Mouse (Mus musculus) brain, embryonic 14.5 days (tissue): Measurements from ENCODE around the gene Dhx16. TPM values are rescaled to one million over a fixed set of nuclear protein-coding genes. Genes with fewer than 3 reads are reported as not detected.

Experiments used
- DNase-seq: peaks from one replicate; pipeline ENCODE4 v3.0.0-alpha.2; 2011; ENCODE audit warnings: low read depth
- CTCF ChIP-seq: fragments of 200-500 bp; IDR thresholded peaks from 2 replicates; pipeline ENCODE4 v1.5.1; 2012; ENCODE audit warnings: inconsistent platforms, mild to moderate bottlenecking, moderate library complexity, borderline replicate concordance; ENCODE audit not compliant: insufficient read depth, insufficient read length; ENCODE audit errors: extremely low read depth
- POLR2A ChIP-seq: fragments of 200-500 bp; IDR thresholded peaks from 2 replicates; pipeline ENCODE4 v1.6.1; 2012; ENCODE audit warnings: mild to moderate bottlenecking, inconsistent platforms, borderline replicate concordance; ENCODE audit not compliant: poor library complexity, insufficient read depth, insufficient read length, severe bottlenecking; ENCODE audit errors: extremely low read depth
- polyA plus RNA-seq: library from polyadenylated mRNA; depleted of rRNA; stranded (reverse); fragments of >200 nt; gene quantifications from 2 replicates; pipeline ENCODE4 v1.2.3, GENCODE M21; 2012

The Dhx16 gene
- polyA plus RNA-seq, 1 experiment, result 66.0 TPM

DNA sequence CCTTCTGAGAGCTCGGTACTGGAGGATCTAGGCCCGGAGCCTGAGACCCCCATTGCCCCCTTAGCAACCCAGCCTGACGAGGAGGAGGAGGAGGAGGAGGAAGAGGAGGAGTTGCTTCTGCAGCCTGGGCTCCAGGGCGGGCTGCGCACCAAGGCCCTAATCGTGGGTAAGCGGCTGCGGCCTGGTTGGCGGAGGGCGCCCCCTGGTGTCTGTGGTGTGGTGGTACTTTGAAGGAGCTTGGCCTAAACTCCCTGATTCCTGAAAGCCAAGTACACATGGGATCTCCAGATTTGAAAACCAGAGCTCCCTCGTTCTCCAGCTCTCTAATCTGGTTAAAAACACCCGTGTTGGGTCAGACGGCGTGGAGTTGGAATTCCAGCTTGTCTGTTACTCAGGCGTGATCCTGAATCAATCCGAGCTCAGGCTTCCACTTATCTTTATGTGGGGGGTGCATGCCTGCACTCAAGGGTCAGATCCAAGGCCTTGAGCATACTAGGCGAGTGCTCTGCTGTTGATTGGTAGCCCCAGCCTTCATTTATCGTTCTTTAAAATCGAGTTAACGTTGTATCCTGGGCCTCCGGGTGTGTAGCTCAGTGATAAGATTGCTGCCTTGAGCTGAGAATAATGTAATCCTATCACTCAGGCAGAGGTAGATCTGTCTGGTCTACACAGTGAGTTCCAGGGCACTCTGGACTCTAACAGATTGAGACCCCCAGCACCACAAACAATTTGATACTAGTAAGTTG lies 5.7 kb upstream of the Dhx16 start:
- TF ChIP-seq POLR2A (no peak), CTCF (peak; percentile 97)
- peak; percentile 90 for DNase-seq

DNA sequence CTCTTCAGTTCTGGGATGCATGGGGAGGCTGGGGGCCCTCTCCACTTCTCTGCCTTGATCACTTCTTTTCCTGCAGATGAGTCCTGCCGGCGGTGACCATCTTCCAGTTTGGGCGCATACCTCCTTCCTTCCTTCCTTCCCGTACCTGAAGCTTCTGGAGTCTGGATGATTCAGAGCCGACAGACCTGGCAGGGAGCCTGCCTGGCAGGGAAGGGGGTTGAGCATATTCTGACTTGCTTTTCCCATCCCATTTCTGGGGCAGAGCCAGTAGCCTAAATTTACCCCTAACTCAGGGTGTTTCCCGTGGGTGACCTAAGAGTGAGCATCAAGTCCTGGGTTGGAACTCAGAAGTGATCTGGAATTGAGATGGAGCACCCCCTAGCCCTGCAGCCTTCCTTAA lies 4.9 kb upstream of the Dhx16 start:
- TF ChIP-seq POLR2A (no peak), CTCF (no peak)
- DNase-seq, result no peak

DNA sequence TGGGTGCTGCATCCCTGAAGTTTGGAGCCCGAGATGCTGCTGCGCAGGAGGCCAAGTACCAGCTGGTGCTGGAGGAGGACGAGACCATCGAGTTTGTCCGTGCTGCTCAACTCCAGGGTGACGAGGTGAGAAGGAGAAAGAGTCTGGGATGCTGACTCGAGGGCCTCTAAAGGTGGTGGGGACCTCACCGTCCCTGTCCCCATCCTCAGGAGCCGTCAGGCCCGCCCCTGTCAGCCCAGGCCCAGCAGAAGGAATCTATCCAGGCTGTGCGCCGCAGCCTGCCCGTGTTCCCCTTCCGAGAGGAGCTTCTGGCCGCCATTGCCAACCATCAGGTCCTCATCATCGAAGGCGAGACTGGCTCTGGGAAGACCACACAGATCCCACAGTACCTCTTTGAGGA lies 3.3 kb downstream of the Dhx16 start:
- DNase-seq, result no peak
- TF ChIP-seq CTCF, result no peak
- TF ChIP-seq POLR2A, result no peak

DNA sequence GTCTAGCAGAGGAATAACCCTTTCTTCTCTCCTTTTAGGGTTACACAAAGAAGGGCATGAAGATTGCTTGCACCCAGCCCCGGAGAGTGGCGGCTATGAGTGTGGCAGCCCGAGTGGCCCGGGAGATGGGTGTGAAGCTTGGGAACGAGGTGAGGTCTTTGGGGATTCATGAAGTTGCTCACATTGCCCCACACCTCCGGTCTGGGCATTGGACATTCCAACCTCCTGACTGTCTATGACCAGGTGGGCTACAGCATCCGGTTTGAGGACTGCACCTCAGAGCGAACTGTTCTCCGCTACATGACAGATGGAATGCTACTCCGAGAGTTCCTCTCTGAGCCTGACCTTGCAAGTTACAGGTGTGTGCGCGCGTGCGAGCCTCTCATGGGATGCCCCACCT lies 4.2 kb downstream of the Dhx16 start:
- DNase-seq, result no peak

GRCm38 (mm10) chr17:35887725-35888124 lies 8.1 kb downstream of the Dhx16 start:
- TF ChIP-seq POLR2A (no peak), CTCF (no peak)
- DNase-seq, result no peak

More for the DNA sequence above, 4.2 kb downstream of the Dhx16 start:
- TF ChIP-seq POLR2A, result no peak
- no peak for TF ChIP-seq CTCF

DNA sequence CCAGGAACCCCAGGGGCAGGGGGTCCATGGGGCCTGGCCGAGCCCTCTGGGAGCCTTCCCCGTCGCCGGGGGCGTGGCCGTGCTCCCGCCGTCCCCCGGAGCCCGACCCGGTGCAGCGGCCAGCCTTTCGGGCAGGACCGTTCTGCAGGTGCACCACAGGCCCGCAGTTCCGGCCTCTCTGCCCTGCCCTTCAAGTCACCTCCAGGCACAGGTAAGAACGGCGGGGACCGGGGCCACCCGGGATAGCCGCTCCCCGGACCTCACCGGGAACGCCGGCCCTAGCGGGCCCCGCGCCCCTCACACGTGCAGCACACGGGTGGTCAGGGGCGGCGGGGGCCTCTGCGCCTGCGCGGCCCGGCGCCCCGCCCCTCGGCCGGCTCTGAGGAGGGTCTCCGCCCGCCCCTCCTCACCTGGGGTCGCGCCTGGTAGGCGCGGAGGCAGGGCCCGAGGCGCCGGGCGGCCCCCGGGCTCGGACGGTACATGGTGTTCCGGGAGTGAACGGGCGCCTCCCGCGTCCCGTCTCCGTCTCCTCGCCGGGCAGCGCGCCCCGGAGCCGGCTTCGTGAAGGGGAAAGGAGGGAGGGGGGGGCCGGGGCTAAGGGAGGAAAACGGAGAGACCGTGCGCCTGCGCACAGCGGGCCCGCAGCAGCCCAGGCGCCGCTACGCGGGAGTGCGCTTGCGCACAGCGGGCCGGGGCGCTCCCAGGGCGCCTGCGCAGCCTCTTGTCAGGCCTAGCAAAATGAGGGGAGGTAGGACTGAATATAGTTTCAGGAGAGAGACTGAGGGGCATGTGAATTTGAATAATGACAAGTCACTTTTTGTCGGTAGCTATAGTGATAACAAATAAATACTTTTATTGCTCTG lies 17.4 kb downstream of the Dhx16 start, which contains the start of gene 2310061I04Rik:
Gene 2310061I04Rik (minus strand): TSS at position 651 of the 863 bp plus-strand sequence.
- peak; percentile 97 for DNase-seq

DNA sequence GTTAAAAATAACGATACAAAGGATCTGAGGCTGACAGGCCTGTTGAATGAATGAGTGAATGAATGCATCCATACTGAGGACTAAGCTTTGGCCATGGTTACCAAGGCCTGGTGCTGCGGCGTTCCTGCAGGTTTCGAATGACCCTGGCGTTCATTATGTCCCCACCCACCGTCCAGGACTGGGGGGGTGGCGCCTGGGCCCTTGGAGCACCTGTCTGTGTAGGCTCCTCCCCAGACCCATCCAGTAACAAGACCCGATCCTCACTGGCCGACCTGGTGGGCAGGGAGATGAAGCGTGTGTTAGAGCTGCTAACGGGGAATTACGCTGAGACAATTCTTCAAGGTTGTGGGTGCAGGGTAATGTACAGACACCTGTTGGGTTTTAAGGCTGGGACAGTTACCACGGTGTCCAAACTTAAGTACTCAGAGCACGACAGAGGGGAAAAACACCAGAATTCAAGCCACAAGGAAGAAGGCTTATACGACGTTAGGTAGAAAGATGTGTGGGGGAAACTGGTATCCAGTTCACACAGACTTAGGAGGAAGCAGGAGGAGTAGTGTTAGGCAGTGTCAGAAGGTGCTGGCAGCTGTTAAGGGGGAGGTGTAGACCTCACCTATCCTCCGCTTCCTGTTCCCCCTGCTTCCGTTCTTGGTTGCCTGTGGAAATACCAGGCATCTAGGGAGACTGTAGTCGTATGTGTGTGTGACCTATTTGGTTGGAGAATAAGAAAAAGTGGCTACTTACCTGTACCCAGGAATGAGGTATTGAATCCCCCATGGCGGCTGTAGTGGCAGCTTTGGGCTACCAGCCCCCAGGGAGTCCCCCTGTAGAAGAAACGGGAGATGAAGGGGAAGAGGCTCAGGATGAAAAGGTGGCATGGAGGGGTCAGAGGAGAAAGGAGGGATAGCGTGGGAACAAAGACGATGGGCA lies 18.3 kb downstream of the Dhx16 start:
- TF ChIP-seq POLR2A (no peak), CTCF (no peak)
- no peak for DNase-seq

More for the DNA sequence above, 17.4 kb downstream of the Dhx16 start, which contains the start of gene 2310061I04Rik:
- TF ChIP-seq POLR2A (peak; percentile 61), CTCF (no peak)

DNA sequence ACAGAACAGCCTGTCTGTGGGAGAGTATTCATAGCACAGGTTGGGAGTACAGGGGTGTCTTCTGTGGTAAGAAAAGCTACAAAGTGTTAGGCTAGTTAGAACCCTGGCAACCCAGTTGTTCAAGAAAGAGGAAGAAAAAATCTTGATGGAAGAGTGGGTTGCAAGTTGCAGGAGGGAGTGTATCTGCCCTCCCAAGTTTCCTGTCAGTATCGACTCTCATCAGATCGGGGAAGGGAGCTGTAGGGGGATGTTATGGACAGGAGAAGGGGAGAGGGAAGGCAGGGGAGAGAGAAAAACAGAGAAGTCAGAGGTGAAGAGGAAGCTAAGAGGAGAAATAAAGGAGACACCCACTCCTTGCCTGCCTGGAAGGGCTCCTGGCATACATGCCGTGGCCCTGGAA lies 21.0 kb downstream of the Dhx16 start:
- TF ChIP-seq POLR2A (no peak), CTCF (no peak)
- DNase-seq, result no peak

- peak; percentile 23 for DNase-seq
- no peak for TF ChIP-seq CTCF
- no peak for TF ChIP-seq POLR2A
Measured at GRCm38 (mm10) chr17:35903343-35903991, 23.8 kb downstream of the Dhx16 start.

DNA sequence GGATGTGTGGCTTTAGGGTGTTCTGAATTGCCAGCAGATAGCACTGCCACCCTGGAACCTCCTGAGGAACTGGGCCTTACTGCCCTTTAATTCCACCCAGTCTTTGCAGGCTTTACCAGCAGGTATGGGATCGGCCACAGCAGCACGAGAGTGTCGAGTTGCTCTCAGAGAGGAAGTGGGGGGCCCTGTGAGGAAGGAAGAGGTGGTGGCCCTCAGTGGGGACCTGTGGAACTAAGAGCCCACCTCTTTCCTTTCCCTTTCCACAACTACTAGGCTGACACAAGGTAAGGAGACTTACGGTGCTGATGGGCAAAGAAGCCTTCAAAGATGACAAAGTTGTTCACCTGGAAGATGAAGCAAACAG lies 24.4 kb downstream of the Dhx16 start:
- TF ChIP-seq POLR2A (no peak), CTCF (no peak)
- no peak for DNase-seq
